Mouse (Mus musculus) myocyte (in vitro differentiated cells): ENCODE results near the gene Sdc3.

Source experiments
- MYOG ChIP-seq, 3 experiments: IDR thresholded peaks; one replicate each; pipeline ENCODE4 v1.6.1; 2011; ENCODE audit warnings: control low read depth in 2 of 3, low read depth in 2 of 3, mild to moderate bottlenecking in 2 of 3; ENCODE audit not compliant: insufficient read length in 2 of 3, control insufficient read depth in 1 of 3, insufficient read depth in 1 of 3
- POLR2A ChIP-seq: IDR thresholded peaks from one replicate; pipeline ENCODE4 v1.6.1; 2011; ENCODE audit warnings: low read depth, mild to moderate bottlenecking, control low read depth, moderate library complexity; ENCODE audit not compliant: insufficient read length
- TCF12 ChIP-seq: IDR thresholded peaks from one replicate; pipeline ENCODE4 v1.6.1; 2011; ENCODE audit warnings: mild to moderate bottlenecking, control low read depth; ENCODE audit not compliant: poor library complexity, insufficient read depth, severe bottlenecking
- USF1 ChIP-seq: IDR thresholded peaks from one replicate; pipeline ENCODE4 v1.6.1; 2011; ENCODE audit warnings: low read depth, mild to moderate bottlenecking, control low read depth, moderate library complexity

- no peak for TF ChIP-seq POLR2A
- TF ChIP-seq USF1 = no peak
- TF ChIP-seq TCF12 = no peak
- TF ChIP-seq MYOG (IDR thresholded peaks at IDR 0.05; ENCODE audit: control insufficient read depth in 1 of 3, insufficient read depth in 1 of 3, insufficient read length in 2 of 3, low read depth in 2 of 3) = no peak
Observed at GRCm38 (mm10) chr4:130857661-130858060, 65.3 kb downstream of the Sdc3 start.
